In the genomic region with DNA sequence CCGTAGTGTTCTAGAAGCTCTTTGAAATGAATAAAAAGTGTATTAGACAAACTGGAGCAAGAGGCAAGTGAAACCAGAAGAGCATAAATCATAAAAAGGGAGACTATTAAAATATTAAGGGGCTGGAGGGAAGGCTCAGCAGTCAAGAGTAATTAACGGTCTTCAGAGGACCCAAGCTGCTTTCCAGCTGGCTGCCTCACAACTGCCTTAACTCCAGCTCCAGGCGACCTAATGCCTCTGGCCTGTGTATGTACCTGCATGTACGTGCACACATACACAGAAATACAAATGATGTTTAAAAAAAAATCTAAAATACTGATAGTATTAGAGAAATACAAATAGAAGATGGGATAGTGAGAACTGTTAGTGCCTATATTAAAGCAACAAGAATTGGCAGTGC, we compare ENCODE assay signal across 20 mouse cellular contexts.
"Had no signal": no experiment of that assay in that cellular context is flagged by ENCODE, and none has a peak within 500 bp of the region (broad histone marks: within the 10 kb centered on the region; RNA-seq: fewer than 3 reads in every experiment).

No protein-coding gene starts in this region.

- H3K4me3 ChIP-seq: kidney, embryonic 15.5 days; limb, embryonic 12.5 days; limb, embryonic 15.5 days; midbrain, embryonic 12.5 days; midbrain, embryonic 15.5 days; neural tube, embryonic 13.5 days; stomach, embryonic 15.5 days had no signal

- DNase-seq: kidney, adult 2 months; kidney, postnatal 36 days; left cerebral cortex, postnatal 4 days; liver, postnatal 0 days; lung, embryonic 14.5 days; right cerebral cortex, postnatal 25 days; spleen, adult 18-20 months; thymus, postnatal 25 days had no signal

- H3K9me3 ChIP-seq: kidney, embryonic 15.5 days; limb, embryonic 12.5 days; limb, embryonic 15.5 days; midbrain, embryonic 12.5 days; midbrain, embryonic 15.5 days; neural tube, embryonic 13.5 days; stomach, embryonic 15.5 days had no signal

- ATAC-seq: intestine, embryonic 16.5 days; liver, postnatal 0 days; lung, postnatal 0 days; midbrain, embryonic 15.5 days had no signal

- H3K4me1 ChIP-seq: kidney, embryonic 15.5 days; limb, embryonic 12.5 days; limb, embryonic 15.5 days; midbrain, embryonic 12.5 days; midbrain, embryonic 15.5 days; neural tube, embryonic 13.5 days; stomach, embryonic 15.5 days had no signal

- H3K27me3 ChIP-seq: kidney, embryonic 15.5 days; limb, embryonic 12.5 days; limb, embryonic 15.5 days; midbrain, embryonic 12.5 days; midbrain, embryonic 15.5 days; neural tube, embryonic 13.5 days; stomach, embryonic 15.5 days had no signal

- H3K27ac ChIP-seq: kidney, embryonic 15.5 days; limb, embryonic 12.5 days; limb, embryonic 15.5 days; liver, embryonic 14.5 days; macrophage; midbrain, embryonic 12.5 days; midbrain, embryonic 15.5 days; neural tube, embryonic 13.5 days; stomach, embryonic 15.5 days had no signal

- H3K4me2 ChIP-seq: kidney, embryonic 15.5 days; limb, embryonic 12.5 days; limb, embryonic 15.5 days; liver, embryonic 11.5 days; lung, embryonic 14.5 days; midbrain, embryonic 12.5 days; midbrain, embryonic 15.5 days; neural tube, embryonic 13.5 days; stomach, embryonic 15.5 days had no signal

- H3K9ac ChIP-seq: kidney, embryonic 15.5 days; limb, embryonic 12.5 days; limb, embryonic 15.5 days; liver, embryonic 14.5 days; liver, postnatal 0 days; lung, embryonic 14.5 days; midbrain, embryonic 12.5 days; midbrain, embryonic 15.5 days; neural tube, embryonic 13.5 days; stomach, embryonic 15.5 days had no signal

- H3K36me3 ChIP-seq: kidney, embryonic 15.5 days; midbrain, embryonic 12.5 days; midbrain, embryonic 15.5 days; stomach, embryonic 15.5 days had no signal
